Mouse (Mus musculus) stomach, embryonic 16.5 days (tissue): ENCODE measurements around the gene Tex35. TPM values are rescaled to one million over a fixed set of nuclear protein-coding genes. Genes with fewer than 3 reads are reported as not detected.

ENCODE experiments used
- ATAC-seq: fragments of 200-750 bp; cut with Nextera tagmentation; 2 replicates; pipeline ENCODE4 v1.8.0; 2017; ENCODE audit warnings: moderate number of reproducible peaks, moderate TSS enrichment; ENCODE audit not compliant: insufficient read depth, low FRiP score
- H3K27ac ChIP-seq: fragments of 300-500 bp; sonication (generic); 2 replicates; pipeline ENCODE4 v1.5.1; 2014; ENCODE audit warnings: low read length
- H3K27me3 ChIP-seq: fragments of 300-500 bp; sonication (generic); 2 replicates; pipeline ENCODE4 v1.6.1; 2014; ENCODE audit warnings: low read length, control low read depth, mixed read lengths; ENCODE audit not compliant: control insufficient read depth, insufficient read depth
- H3K36me3 ChIP-seq: fragments of 300-500 bp; sonication (generic); 2 replicates; pipeline ENCODE4 v1.6.1; 2014; ENCODE audit warnings: low read length; ENCODE audit not compliant: control insufficient read depth, insufficient read depth
- H3K4me1 ChIP-seq: fragments of 300-500 bp; sonication (generic); 2 replicates; pipeline ENCODE4 v1.6.1; 2014; ENCODE audit warnings: low read length, control low read depth, mixed read lengths; ENCODE audit not compliant: control insufficient read depth, insufficient read depth
- H3K4me2 ChIP-seq: fragments of 300-500 bp; sonication (generic); 2 replicates; pipeline ENCODE4 v1.6.1; 2014; ENCODE audit warnings: low read depth, low read length, mixed read lengths
- H3K4me3 ChIP-seq: fragments of 300-500 bp; sonication (generic); replicated peaks from 2 replicates; pipeline ENCODE4 v1.5.1; 2014; ENCODE audit warnings: mild to moderate bottlenecking, low read length
- H3K9ac ChIP-seq: fragments of 300-500 bp; sonication (generic); 2 replicates; pipeline ENCODE4 v1.6.1; 2014; ENCODE audit warnings: low read length
- H3K9me3 ChIP-seq: fragments of 300-500 bp; sonication (generic); replicated peaks from 2 replicates; pipeline ENCODE4 v1.6.1; 2016; ENCODE audit warnings: low read length, control low read depth; ENCODE audit not compliant: control insufficient read depth
- WGBS: fragments of 180-500 bp; shearing (Covaris S2); extraction: QIAGEN DNeasy Blood & Tissue Kit; methylation state at CpG from one replicate; pipeline ENCODE4 v1.1.7; 2014; 5-methylcytosine and 5-hydroxymethylcytosine counted together
- polyA plus RNA-seq: library from polyadenylated mRNA; unstranded; fragments of >200 nt; fragmentation: Nextera tagmentation; extraction: Ambion mirVana; gene quantifications from 2 replicates; pipeline ENCODE4 v1.2.1, GENCODE M21; 2015

Gene Tex35
- polyA plus RNA-seq = not detected in 2 replicates

DNA sequence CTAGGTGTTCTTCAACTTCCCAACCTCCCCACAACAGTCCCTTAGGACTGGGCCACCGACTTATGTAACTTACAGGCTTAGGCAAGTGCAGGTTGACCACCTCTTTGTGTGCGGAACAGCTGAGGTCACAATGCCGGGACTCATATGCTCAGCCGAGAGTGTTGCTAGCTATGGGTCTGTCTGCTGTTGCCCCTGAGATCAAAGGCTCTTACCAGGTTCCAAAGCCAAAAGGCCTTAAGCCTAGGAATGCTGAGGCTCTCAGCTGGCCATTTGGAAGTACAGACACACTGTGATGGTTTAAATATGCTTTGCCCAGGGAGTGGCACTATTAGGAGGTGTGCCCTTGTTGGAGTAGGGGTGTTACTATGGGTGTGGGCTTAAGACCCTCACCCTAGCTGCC lies at the start of gene Tex35:
Gene Tex35, minus strand, starts transcription at position 101 of the 400 bp plus-strand sequence.
- Histone ChIP-seq H3K36me3 (no peaks in the 10 kb centered on the region), H3K4me2 (no peak within 1 kb of the TSS), H3K27me3 (no peaks in the 10 kb centered on the region), H3K9ac (no peak within 1 kb of the TSS), H3K9me3 (no peaks in the 10 kb centered on the region), H3K4me3 (no peak within 1 kb of the TSS), H3K27ac (no peak within 1 kb of the TSS), H3K4me1 (no peaks in the 10 kb centered on the region)
- no peak for ATAC-seq
- 82% methylated on average over 4 of the region's 4 CpGs for WGBS

- Histone ChIP-seq H3K27ac (no peak overlapping the region), H3K4me1 (no peaks in the 10 kb centered on the region)
- ATAC-seq = no peak
Measured at GRCm38 (mm10) chr1:157153781-157154180, 45.3 kb upstream of the Tex35 start.

DNA sequence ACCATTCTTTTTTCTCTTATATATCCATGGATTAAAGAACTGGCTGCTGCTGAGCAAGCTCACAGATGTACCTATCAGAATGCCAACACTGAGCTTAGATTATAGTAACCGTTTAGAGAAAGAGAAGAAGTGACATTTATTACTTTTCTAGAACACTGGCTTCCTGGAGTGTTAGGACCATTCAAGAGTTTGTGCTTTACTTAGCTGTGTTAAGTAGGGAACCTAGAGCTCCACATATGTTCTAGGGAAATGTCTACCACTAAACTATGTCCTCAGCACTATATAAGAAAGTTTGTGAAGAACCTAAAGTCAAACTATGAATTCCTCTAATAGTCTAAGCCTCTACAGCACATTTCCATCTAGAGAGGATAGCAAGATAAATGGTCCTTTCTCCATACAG lies 41.6 kb upstream of the Tex35 start:
- Histone ChIP-seq H3K4me2 (no peak overlapping the region), H3K36me3 (no peaks in the 10 kb centered on the region), H3K4me1 (no peaks in the 10 kb centered on the region), H3K27me3 (no peaks in the 10 kb centered on the region), H3K9me3 (no peaks in the 10 kb centered on the region), H3K9ac (no peak overlapping the region), H3K4me3 (no peak overlapping the region), H3K27ac (no peak overlapping the region)
- no peak for ATAC-seq
- WGBS = 74% methylated on average over 1 of the region's 1 CpGs

More at GRCm38 (mm10) chr1:157153781-157154180, 45.3 kb upstream of the Tex35 start:
- H3K27me3 ChIP-seq = no peaks in the 10 kb centered on the region
- H3K9ac ChIP-seq = no peak overlapping the region
- H3K36me3 ChIP-seq = no peaks in the 10 kb centered on the region
- H3K4me3 ChIP-seq = no peak overlapping the region
- no peaks in the 10 kb centered on the region for H3K9me3 ChIP-seq
- no peak overlapping the region for H3K4me2 ChIP-seq

DNA sequence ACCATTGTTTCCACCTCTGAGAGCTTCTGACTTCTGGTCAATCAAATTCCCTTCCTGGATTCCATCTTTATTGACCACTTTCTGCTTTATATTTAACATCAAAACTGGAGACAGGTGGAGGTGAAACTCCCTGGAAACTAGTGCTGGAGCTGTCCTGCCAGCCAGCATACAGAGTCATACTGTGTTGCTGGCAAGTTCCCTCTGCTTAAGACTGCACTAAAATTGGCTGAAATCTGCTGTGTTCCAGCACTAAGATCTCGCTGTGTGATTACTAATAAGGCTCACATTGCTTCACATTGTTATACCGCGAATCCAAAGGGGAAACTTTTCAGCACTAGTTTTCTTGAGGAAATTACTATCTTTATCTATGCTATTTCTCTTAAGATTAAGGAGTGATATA lies 36.1 kb upstream of the Tex35 start:
- Histone ChIP-seq H3K4me1 (no peaks in the 10 kb centered on the region), H3K36me3 (no peaks in the 10 kb centered on the region), H3K4me3 (no peak overlapping the region), H3K27ac (no peak overlapping the region), H3K27me3 (no peaks in the 10 kb centered on the region), H3K9ac (no peak overlapping the region), H3K9me3 (no peaks in the 10 kb centered on the region), H3K4me2 (no peak overlapping the region)
- ATAC-seq = no peak
- 92% methylated on average over 3 of the region's 3 CpGs for WGBS

GRCm38 (mm10) chr1:157143326-157143932 lies 34.9 kb upstream of the Tex35 start:
- Histone ChIP-seq H3K27ac (no peak overlapping the region), H3K27me3 (no peaks in the 10 kb centered on the region), H3K9ac (no peak overlapping the region), H3K36me3 (no peaks in the 10 kb centered on the region), H3K4me2 (no peak overlapping the region), H3K4me3 (no peak overlapping the region), H3K4me1 (no peaks in the 10 kb centered on the region), H3K9me3 (no peaks in the 10 kb centered on the region)
- 29% methylated on average over 7 of the region's 7 CpGs for WGBS
- ATAC-seq = no peak

DNA sequence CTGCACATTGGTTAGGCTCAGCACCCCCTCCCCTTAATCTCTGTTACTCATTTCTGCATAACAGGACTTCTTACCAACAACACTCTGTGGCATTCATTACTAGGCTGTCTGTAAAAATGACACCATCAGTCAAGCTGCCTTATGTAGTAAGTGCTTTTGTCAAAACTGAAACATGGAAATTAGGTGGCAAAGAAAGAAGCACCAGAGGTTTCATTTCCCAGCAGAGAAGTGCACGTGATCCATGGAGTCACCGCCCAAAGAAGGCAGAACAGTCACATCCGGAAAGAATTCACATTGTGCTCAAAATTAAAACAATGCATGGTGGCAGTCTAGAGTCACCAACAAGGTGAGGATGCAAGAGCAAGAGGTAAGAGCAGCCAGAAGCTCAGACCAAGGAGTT lies 32.5 kb upstream of the Tex35 start:
- Histone ChIP-seq H3K27ac (no peak overlapping the region), H3K27me3 (no peaks in the 10 kb centered on the region), H3K36me3 (no peaks in the 10 kb centered on the region), H3K9me3 (no peaks in the 10 kb centered on the region), H3K4me2 (no peak overlapping the region), H3K4me1 (peaks cover 2% of the 10 kb centered on the region; the same call in 1 of the 2 replicates), H3K4me3 (no peak overlapping the region), H3K9ac (no peak overlapping the region)
- 82% methylated on average over 3 of the region's 3 CpGs for WGBS
- ATAC-seq = no peak

- H3K4me2 ChIP-seq = no peak overlapping the region
- H3K9ac ChIP-seq = no peak overlapping the region
- no peaks in the 10 kb centered on the region for H3K36me3 ChIP-seq
- ATAC-seq = no peak
- no peaks in the 10 kb centered on the region for H3K27me3 ChIP-seq
- WGBS = 62% methylated on average over 1 of the region's 1 CpGs
- H3K9me3 ChIP-seq = no peaks in the 10 kb centered on the region
- no peak overlapping the region for H3K27ac ChIP-seq
- no peak overlapping the region for H3K4me3 ChIP-seq
- peaks cover 2% of the 10 kb centered on the region; the same call in 1 of the 2 replicates for H3K4me1 ChIP-seq
Measured at GRCm38 (mm10) chr1:157137854-157138241, 29.4 kb upstream of the Tex35 start.

DNA sequence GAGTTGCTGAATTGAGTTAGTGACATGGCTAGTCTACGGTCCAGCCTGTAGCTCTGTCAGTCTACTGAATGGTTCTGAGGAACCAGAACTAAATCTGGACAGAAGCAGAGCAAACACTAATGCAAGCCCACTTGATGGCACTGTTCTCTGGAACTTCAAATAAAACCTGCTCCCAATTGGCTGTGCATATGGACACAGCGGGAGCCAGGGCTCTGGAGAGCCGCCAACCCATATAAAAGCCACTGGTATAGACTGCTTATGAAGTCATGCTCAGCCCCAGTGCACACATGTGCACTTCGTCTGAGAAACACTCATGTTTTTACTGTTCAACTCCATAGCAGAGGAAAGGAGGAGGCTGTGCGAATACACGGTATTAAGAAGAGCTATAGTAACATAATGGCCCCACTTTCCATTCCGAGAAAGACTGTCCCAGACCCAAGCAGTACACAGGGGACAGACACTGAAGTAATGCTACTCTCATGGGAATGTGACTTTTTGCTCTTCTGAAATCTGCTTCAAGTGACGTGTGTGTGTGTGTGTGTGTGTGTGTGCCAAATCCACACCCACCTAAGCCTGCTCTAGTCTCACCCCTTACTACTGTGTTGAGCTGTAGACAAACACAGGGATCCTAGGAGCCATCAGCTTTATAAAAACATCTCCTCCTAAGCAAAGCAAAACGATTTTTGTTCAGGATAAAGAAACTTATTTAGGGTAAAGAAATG lies 28.8 kb upstream of the Tex35 start:
- Histone ChIP-seq H3K4me2 (no peak overlapping the region), H3K27ac (no peak overlapping the region), H3K9ac (no peak overlapping the region), H3K4me1 (peaks cover 2% of the 10 kb centered on the region; the same call in 1 of the 2 replicates), H3K36me3 (no peaks in the 10 kb centered on the region), H3K4me3 (no peak overlapping the region), H3K9me3 (no peaks in the 10 kb centered on the region), H3K27me3 (no peaks in the 10 kb centered on the region)
- ATAC-seq = 0 out of 2 replicates have a peak, but pooled peaks have one; percentile 29
- 80% methylated on average over 9 of the region's 9 CpGs for WGBS

- peaks cover 4% of the 10 kb centered on the region; the same call in 1 of the 2 replicates for H3K4me1 ChIP-seq
- 89% methylated on average over 2 of the region's 2 CpGs for WGBS
- ATAC-seq = no peak
- H3K27ac ChIP-seq = no peak overlapping the region
- no peaks in the 10 kb centered on the region for H3K36me3 ChIP-seq
- H3K4me2 ChIP-seq = no peak overlapping the region
- H3K4me3 ChIP-seq = no peak overlapping the region
- no peaks in the 10 kb centered on the region for H3K9me3 ChIP-seq
- no peaks in the 10 kb centered on the region for H3K27me3 ChIP-seq
- no peak overlapping the region for H3K9ac ChIP-seq
Measured at GRCm38 (mm10) chr1:157128219-157128618, 19.7 kb upstream of the Tex35 start.
